Mouse (Mus musculus) limb, embryonic 12.5 days (tissue): ENCODE data around the gene Snapc3. TPM values are rescaled to one million over a fixed set of nuclear protein-coding genes. Genes with fewer than 3 reads are reported as not detected.
A peak's percentile ranks its signal among the peaks of the same experiment; 100 is the strongest.
"Not testable (repeated sequence)": the region's sequence is repeated elsewhere in the genome, so short reads cannot be mapped to it uniquely, and the experiment has no call there.

Source experiments
- ATAC-seq: fragments of 200-750 bp; cut with Nextera tagmentation; 2 replicates; pipeline ENCODE4 v1.8.0; 2017; ENCODE audit warnings: low read depth, moderate TSS enrichment; ENCODE audit not compliant: insufficient number of reproducible peaks, insufficient read depth, low FRiP score, low TSS enrichment
- H3K27ac ChIP-seq: fragments of 300-500 bp; sonication (generic); 2 replicates; pipeline ENCODE4 v1.5.1; 2016; ENCODE audit warnings: mild to moderate bottlenecking, moderate library complexity
- H3K27me3 ChIP-seq: fragments of 300-500 bp; sonication (generic); 2 replicates; pipeline ENCODE4 v1.6.1; 2016; ENCODE audit warnings: mild to moderate bottlenecking, moderate library complexity
- H3K36me3 ChIP-seq: fragments of 300-500 bp; sonication (generic); 2 replicates; pipeline ENCODE4 v1.6.1; 2016; ENCODE audit warnings: mild to moderate bottlenecking, moderate library complexity
- H3K4me1 ChIP-seq: fragments of 300-500 bp; sonication (generic); replicated peaks from 2 replicates; pipeline ENCODE4 v1.6.1; 2016
- H3K4me2 ChIP-seq: fragments of 300-500 bp; sonication (generic); 2 replicates; pipeline ENCODE4 v1.6.1; 2016; ENCODE audit warnings: mild to moderate bottlenecking, moderate library complexity
- H3K4me3 ChIP-seq: fragments of 300-500 bp; sonication (generic); replicated peaks from 2 replicates; pipeline ENCODE4 v1.5.1; 2016; ENCODE audit warnings: mild to moderate bottlenecking
- H3K9ac ChIP-seq: fragments of 300-500 bp; sonication (generic); replicated peaks from 2 replicates; pipeline ENCODE4 v1.6.1; 2016; ENCODE audit warnings: mild to moderate bottlenecking, moderate library complexity
- H3K9me3 ChIP-seq: fragments of 300-500 bp; sonication (generic); 2 replicates; pipeline ENCODE4 v1.6.1; 2016; ENCODE audit warnings: mild to moderate bottlenecking, moderate library complexity
- WGBS: fragments of 180-500 bp; shearing (Covaris S2); methylation state at CpG from one replicate; pipeline ENCODE4 v1.1.7; 2016; 5-methylcytosine and 5-hydroxymethylcytosine counted together
- polyA plus RNA-seq: library from polyadenylated mRNA; unstranded; fragments of >200 nt; fragmentation: Nextera tagmentation; extraction: Ambion mirVana; gene quantifications from 2 replicates; pipeline ENCODE4 v1.2.1, GENCODE M21; 2016

The Snapc3 gene
- polyA plus RNA-seq, 1 experiment from 2014 or later, result 57.5 TPM

DNA sequence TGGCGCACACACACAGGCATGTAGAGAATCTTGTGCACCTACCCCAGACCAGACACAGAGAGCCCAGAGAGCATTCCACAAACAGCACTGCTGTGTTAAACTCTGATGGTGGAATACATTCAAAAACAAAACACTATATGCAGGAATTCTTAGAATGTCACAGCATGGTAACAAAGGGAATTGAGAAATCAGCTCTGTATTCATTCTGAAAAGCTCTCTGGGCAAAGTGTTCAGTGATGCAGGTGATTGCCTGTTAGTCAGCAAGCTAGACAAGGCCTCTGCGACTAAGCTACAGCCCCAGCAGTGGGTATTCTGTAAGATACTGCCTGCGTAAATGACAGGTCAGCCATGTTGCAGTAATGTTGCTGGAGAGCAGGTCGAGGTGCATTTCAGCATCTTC, 33.3 kb downstream of the Snapc3 start:
- no peak overlapping the region for H3K4me2 ChIP-seq
- no peaks in the 10 kb centered on the region for H3K27me3 ChIP-seq
- ATAC-seq, result no peak
- H3K4me3 ChIP-seq, result no peak overlapping the region
- 89% methylated on average over 4 of the region's 4 CpGs for WGBS
- no peaks in the 10 kb centered on the region for H3K9me3 ChIP-seq
- no peaks in the 10 kb centered on the region for H3K4me1 ChIP-seq
- peaks cover 62% of the 10 kb centered on the region for H3K36me3 ChIP-seq
- no peak overlapping the region for H3K27ac ChIP-seq
- no peak overlapping the region for H3K9ac ChIP-seq

DNA sequence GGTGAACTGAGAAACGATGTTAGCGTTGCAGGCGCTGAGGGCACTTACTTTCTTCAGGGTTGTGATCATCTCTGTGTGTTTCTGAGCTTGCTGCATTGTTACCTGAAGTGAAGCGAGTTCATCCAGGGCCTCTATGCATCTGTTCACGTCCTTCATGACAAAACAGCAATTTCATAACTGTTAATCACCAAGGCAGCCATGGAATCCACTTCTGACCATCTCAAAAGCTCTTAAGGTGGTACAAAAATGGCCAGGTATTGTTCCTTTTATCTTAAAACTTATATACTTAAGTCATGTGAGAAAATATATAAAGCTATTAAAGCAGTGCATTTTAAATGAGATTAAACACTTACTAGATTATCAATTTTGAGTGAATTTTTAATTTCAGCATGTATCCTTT, 42.6 kb downstream of the Snapc3 start:
- H3K4me1 ChIP-seq, result no peaks in the 10 kb centered on the region
- no peak overlapping the region for H3K4me3 ChIP-seq
- H3K9ac ChIP-seq, result no peak overlapping the region
- H3K27me3 ChIP-seq, result no peaks in the 10 kb centered on the region
- peaks cover 80% of the 10 kb centered on the region for H3K36me3 ChIP-seq
- whole genome bisulfite sequencing, result 90% methylated on average over 5 of the region's 5 CpGs
- no peak for ATAC-seq
- H3K9me3 ChIP-seq, result no peaks in the 10 kb centered on the region
- H3K27ac ChIP-seq, result no peak overlapping the region
- H3K4me2 ChIP-seq, result no peak overlapping the region

DNA sequence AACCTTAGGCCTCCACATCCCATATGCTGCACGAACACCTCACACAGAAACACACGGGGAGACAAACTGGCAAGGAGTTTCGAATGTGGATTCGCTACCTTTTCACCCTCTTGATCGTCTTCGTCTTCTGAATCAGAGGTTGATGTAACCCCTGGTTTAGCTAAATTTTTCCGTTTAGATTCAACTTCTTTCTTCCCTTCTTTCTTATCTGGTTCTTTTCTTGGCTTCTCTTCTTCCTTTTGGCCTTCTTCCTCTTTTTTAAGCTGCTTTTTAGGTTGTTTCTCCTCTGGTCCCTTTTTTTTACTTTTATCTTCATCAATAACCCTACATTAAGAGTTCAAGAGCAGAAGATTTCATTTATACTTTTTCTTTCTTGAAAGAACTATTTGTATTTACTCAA, 47.3 kb downstream of the Snapc3 start:
- whole genome bisulfite sequencing, result 94% methylated on average over 7 of the region's 7 CpGs
- Histone ChIP-seq H3K4me1 (no peaks in the 10 kb centered on the region), H3K36me3 (peaks cover 79% of the 10 kb centered on the region), H3K9ac (no peak overlapping the region), H3K27ac (no peak overlapping the region), H3K9me3 (no peaks in the 10 kb centered on the region), H3K27me3 (no peaks in the 10 kb centered on the region), H3K4me3 (no peak overlapping the region), H3K4me2 (no peak overlapping the region)
- ATAC-seq, result no peak

DNA sequence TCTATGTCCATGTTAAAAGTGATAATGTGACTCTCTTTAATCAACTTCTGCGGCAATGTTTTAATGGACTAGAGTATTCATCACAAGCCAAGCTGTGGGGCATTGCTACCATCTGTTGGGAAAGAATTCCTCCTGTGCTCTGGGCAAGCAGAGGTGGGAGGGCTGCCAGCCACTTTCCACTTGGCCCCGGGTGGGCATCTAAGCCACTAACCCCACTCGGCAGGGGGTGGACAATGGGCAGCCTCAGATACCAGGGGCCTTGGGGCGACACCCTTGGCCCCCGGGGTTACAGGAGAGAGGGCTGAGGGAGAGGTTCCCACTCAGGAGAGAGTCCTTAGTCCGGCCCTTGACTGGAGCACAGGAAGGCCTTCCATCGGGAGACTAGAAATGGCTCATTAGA, 50.1 kb downstream of the Snapc3 start:
- no peak for ATAC-seq
- Histone ChIP-seq H3K9ac (no peak overlapping the region), H3K36me3 (peaks cover 88% of the 10 kb centered on the region), H3K4me1 (no peaks in the 10 kb centered on the region), H3K4me3 (no peak overlapping the region), H3K4me2 (no peak overlapping the region), H3K27ac (no peak overlapping the region), H3K27me3 (no peaks in the 10 kb centered on the region), H3K9me3 (no peaks in the 10 kb centered on the region)
- WGBS, result 88% methylated on average over 7 of the region's 7 CpGs

DNA sequence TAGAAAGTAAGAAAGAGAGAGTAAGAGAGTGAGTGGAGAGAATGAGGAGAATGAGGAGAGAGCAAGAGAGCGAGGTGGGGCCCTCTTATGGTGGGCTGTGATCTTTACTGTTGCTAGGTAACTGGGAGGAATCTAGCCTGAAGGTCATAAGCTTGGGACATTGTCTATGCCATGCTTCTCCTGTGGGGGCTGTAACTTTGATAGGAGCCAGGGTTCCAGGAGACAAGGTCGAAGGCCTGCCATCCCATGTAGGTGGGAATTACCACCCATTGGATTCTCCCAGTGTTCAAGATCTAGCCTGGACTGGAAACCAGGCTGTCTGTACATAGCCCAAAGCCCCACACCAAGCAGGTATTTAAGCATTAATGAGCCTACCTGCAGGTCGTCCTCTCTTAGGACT, 50.7 kb downstream of the Snapc3 start:
- Histone ChIP-seq H3K36me3 (peaks cover 88% of the 10 kb centered on the region), H3K9ac (no peak overlapping the region), H3K4me1 (no peaks in the 10 kb centered on the region), H3K9me3 (no peaks in the 10 kb centered on the region), H3K4me3 (no peak overlapping the region), H3K4me2 (no peak overlapping the region), H3K27me3 (no peaks in the 10 kb centered on the region), H3K27ac (no peak overlapping the region)
- 76% methylated on average over 3 of the region's 3 CpGs for WGBS
- no peak for ATAC-seq

DNA sequence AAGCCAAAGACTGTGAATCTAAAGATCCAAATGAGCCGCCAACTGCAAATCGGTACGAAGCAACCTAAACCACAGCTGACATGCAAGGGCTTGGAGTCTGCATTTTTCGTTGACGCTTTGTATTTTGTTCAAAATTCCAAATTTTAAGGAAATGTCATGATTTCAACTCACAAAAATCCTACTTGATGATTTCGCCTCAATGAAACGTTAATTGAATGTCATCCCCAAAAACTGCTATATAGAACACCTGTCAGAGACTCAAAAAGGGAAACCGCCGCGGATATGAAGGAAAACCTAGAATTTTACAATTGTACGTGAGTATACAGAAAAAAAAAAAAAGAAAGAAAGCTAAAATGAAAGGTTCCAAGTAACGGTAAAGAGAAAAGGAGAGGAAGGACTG, 67.7 kb downstream of the Snapc3 start:
- H3K36me3 ChIP-seq, result peaks cover 36% of the 10 kb centered on the region
- no peak for ATAC-seq
- H3K4me1 ChIP-seq, result peaks cover 37% of the 10 kb centered on the region

DNA sequence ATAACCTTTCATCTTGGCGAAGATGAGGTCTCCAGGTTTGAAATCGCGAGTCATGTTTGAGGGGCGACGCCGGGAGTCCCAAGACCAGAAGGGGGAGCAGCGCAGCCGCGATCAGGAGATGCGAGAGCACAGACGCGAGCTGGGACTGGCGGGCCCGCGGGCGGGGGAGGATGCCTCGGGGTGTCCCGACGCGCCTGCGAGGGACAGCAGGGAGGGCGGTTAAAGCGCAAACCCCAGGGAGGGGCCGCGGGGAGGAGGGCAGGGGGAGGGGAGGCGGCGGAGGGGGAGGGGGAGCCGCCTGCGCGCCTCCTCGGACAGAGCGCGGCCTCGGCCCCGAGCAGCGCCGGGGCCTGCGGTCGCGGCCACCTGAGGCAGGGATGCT, 68.2 kb downstream of the Snapc3 start:
- H3K36me3 ChIP-seq, result peaks cover 34% of the 10 kb centered on the region
- H3K4me3 ChIP-seq, result peak overlapping the region; percentile 98
- under 1% methylated on average over 37 of the region's 40 CpGs for WGBS
- H3K4me2 ChIP-seq, result peak overlapping the region; percentile 65
- H3K4me1 ChIP-seq, result peaks cover 37% of the 10 kb centered on the region
- H3K9ac ChIP-seq, result peak overlapping the region; percentile 96
- peak overlapping the region; percentile 98 for H3K27ac ChIP-seq
- no peaks in the 10 kb centered on the region for H3K27me3 ChIP-seq
- no peaks in the 10 kb centered on the region for H3K9me3 ChIP-seq
- ATAC-seq, result peak; percentile 63

More for the DNA sequence above, 67.7 kb downstream of the Snapc3 start:
- H3K27me3 ChIP-seq, result no peaks in the 10 kb centered on the region
- peak overlapping the region; percentile 96 for H3K9ac ChIP-seq
- H3K4me3 ChIP-seq, result peak overlapping the region; percentile 98
- no peaks in the 10 kb centered on the region for H3K9me3 ChIP-seq
- H3K27ac ChIP-seq, result peak overlapping the region; percentile 98; the same call in 1 of the 2 replicates
- 24% methylated on average over 12 of the region's 12 CpGs for WGBS
- H3K4me2 ChIP-seq, result peak overlapping the region; percentile 65

DNA sequence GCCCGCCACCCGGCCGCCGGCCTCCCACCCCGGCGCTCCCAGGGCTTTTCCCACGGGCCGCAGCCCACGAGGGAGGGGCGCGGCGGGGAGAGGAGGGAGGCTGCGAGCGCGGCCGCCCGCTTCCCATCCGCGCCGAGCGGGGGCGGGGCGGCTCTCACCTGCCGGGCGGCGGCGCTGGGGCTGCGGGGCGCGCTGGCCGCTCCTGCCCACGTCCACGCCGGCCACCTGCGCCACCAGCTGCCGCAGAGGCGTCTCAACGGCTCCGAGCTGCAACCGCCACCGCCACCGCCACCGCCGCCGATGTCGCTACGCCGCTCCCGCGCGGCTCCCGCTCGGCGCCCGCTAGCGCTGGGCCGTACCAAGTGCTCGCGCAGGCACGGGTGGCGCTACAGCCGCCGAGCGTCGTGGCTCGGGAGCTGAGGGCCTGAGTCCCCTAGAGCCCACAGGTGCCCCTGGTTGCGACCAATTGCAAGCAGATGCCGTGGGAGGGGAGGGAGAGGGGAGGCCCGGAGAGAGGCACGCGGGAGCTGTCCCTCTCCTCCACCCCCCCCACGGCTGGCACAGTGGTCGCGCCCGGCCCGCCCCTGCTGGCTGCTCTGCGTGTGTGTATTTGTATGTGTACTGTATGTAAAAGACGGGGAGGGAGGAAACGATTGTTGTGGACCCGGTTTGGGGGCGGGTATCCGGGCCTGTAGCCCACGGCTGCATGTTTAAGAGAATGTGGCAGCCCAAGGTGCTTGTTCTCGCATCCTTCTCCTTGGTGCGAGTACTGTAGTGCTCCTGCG, 68.8 kb downstream of the Snapc3 start, which contains the start of gene Psip1:
Gene Psip1 (minus strand): TSS at position 343 of the 785 bp plus-strand sequence.
- H3K9ac ChIP-seq, result peak within 1 kb of the TSS; percentile 96
- WGBS, result under 1% methylated on average over 66 of the region's 86 CpGs
- peak; percentile 89 for ATAC-seq
- no peaks in the 10 kb centered on the region for H3K27me3 ChIP-seq
- no peaks in the 10 kb centered on the region for H3K9me3 ChIP-seq
- H3K4me2 ChIP-seq, result peak within 1 kb of the TSS; percentile 65
- peak within 1 kb of the TSS; percentile 98 for H3K4me3 ChIP-seq
- peaks cover 37% of the 10 kb centered on the region for H3K4me1 ChIP-seq
- H3K27ac ChIP-seq, result peak within 1 kb of the TSS; percentile 98
- H3K36me3 ChIP-seq, result peaks cover 29% of the 10 kb centered on the region

DNA sequence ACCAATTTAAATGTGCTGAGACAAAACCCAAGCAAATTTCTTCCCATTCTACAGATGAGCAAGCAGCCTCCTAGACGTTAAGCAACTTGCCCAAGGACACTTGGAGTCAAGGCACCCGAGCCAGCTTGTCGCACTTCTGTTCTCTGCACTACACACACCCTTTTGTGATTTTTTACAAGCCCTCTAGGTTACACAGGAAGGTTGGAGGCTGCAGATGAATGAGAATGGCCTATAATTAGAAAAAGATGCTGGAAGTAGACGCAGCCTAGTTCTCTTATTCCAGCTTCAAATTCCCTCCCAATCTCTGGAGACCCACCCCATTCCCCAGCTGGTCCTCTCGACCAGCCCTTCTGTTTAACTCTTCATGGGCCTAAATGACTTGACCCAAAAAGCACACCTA, 71.6 kb downstream of the Snapc3 start:
- H3K9me3 ChIP-seq, result no peaks in the 10 kb centered on the region
- H3K9ac ChIP-seq, result no peak overlapping the region
- peaks cover 34% of the 10 kb centered on the region for H3K4me1 ChIP-seq
- 3% methylated on average over 5 of the region's 5 CpGs for WGBS
- peaks cover 5% of the 10 kb centered on the region for H3K36me3 ChIP-seq
- peak overlapping the region; percentile 76 for H3K27ac ChIP-seq
- no peak overlapping the region for H3K4me3 ChIP-seq
- no peaks in the 10 kb centered on the region for H3K27me3 ChIP-seq
- no peak overlapping the region for H3K4me2 ChIP-seq
- ATAC-seq, result peak; percentile 21; the same call in 1 of the 2 replicates

DNA sequence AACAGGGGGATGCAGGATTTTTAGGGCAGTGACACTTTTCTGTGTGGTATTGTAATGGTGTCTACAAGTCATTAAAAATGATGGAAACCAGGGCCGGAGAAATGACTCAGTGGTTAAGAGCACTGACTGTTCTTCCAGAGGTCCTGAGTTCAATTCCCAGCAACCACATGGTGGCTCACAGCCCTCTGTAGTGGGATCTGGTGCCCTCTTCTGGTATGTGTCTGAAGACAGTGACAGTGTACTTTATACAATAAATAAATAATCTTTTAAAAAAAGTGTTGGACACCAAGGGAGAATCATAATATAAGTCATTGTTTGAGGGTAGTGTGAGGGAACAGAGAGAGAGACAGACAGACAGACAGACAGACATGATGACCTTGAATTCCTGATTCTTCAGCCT, 75.6 kb downstream of the Snapc3 start:
- 91% methylated on average over 1 of the region's 1 CpGs for WGBS
- no peak for ATAC-seq
- no peaks in the 10 kb centered on the region for H3K36me3 ChIP-seq

DNA sequence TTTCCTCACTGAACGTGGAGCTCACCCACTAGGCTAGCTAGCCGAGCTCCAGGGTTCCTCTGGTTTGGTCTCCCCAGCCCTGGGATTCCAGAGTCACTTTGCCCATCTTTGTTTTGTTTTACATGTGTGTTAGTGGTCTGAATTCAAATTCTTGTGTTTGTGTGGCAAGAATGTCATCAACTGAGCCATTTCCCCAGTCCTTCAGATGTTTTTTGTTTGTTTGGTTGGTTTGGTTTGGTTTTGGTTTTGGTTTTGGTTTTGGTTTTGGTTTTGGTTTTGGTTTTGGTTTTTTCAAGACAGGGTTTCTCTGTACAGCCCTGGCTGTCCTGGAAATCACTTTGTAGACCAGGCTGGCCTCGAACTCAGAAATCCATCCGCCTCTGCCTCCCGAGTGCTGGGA, 79.5 kb downstream of the Snapc3 start:
- H3K27me3 ChIP-seq, H3K4me2 ChIP-seq, H3K27ac ChIP-seq, H3K4me3 ChIP-seq, H3K9me3 ChIP-seq, H3K9ac ChIP-seq, H3K36me3 ChIP-seq, ATAC-seq, H3K4me1 ChIP-seq: not testable (repeated sequence)
- 88% methylated on average over 5 of the region's 5 CpGs for WGBS

More for the DNA sequence above, 75.6 kb downstream of the Snapc3 start:
- H3K27ac ChIP-seq, result no peak overlapping the region
- H3K4me3 ChIP-seq, result no peak overlapping the region
- no peak overlapping the region for H3K4me2 ChIP-seq
- H3K27me3 ChIP-seq, result no peaks in the 10 kb centered on the region
- H3K9me3 ChIP-seq, result no peaks in the 10 kb centered on the region
- no peak overlapping the region for H3K9ac ChIP-seq
- H3K4me1 ChIP-seq, result peaks cover 15% of the 10 kb centered on the region
